Mouse (Mus musculus): Measurements from ENCODE around the gene Mbnl2. TPM values are rescaled to one million over a fixed set of nuclear protein-coding genes. Genes with fewer than 3 reads are reported as not detected.

The Mbnl2 gene
- total and polyA plus RNA-seq, 3 experiments = 109 to 232 (median 219) TPM

Other genes with a start within 250 kb of the Mbnl2 start
- not detected for gene Oxgr1, start 233.2 kb upstream of the Mbnl2 start, total RNA-seq (2021)
- gene Oxgr1, start 233.2 kb upstream of the Mbnl2 start, polyA plus RNA-seq (2012; rRNA removed) = not detected in 2 replicates
- 10 to 100 TPM; 12.4 to 25.8 TPM for gene Rap2a, start 202.8 kb downstream of the Mbnl2 start, total RNA-seq (2021)
- 11.6 and 17.3 TPM in 2 replicates for gene Rap2a, start 202.8 kb downstream of the Mbnl2 start, polyA plus RNA-seq (2012; rRNA removed)